Mouse (Mus musculus): ENCODE measurements around the gene Kcnk2. TPM values are rescaled to one million over a fixed set of nuclear protein-coding genes. Genes with fewer than 3 reads are reported as not detected.

Gene Kcnk2
- total RNA-seq, 4 experiments from 2014 or later = 38.1 to 39.9 (median 39.1) TPM

DNA sequence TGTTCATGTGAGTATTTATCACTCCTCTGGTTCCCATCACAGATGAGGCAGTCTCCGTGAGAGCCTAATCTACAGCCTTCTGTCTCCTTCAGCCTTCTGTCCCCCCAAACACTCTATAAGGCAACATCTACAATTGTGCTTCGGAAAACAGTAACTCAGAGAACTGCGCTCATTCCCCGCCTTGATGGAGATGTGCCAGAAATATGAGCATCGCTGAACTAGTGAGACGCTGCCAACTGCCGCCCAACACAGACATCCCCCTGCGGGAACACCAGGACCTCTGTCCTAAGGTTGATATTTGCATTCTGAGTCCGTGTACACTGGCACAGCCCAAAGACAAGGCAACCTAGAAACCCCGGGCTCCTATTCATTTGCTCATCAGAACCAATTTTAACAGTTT lies 183.0 kb downstream of the Kcnk2 start:
- peak in 1 of 2 experiments; percentile 38 for DNase-seq (ENCODE audit: low spot score in 2 of 2)

DNA sequence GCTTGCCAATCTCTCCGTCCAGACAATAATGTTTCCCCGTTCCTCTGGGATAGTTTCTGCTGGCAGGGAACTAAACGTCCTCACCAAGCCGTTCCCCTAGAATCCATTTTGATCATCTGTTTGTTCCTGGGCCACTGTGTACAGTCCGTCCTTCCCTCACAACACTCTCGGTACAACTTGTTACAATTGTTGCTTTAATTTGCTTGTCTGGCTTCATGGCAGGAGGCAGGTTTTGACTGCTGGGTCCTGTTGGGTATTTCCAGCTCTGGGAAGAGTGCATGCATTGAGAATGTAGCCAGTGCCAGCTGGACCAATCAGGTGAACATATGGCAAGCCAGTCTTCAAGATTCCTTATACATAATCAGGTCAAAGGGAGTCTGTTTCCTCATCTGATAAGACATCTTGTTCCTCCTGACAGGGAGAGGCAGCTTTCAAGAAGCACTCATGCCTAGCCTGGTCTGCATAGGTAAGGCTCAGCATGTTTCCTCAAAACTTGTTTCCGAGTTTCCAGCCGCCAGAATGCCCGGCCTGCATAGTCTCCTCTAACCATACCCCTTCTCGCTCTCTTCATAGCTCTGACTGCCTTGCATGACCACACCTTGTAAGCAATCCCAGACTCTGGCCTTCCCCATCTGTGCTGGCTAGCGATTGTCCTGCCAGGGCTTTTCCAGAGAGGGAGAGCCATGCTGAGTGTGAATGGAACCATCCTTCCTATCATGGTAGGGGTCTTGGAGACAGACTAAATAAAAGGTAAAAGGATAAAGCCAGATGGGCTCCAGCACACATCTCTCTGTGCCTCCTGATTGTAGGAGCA lies 184.1 kb downstream of the Kcnk2 start:
- DNase-seq (ENCODE audit: low spot score in 2 of 2) = peak in 1 of 2 experiments; percentile 56

DNA sequence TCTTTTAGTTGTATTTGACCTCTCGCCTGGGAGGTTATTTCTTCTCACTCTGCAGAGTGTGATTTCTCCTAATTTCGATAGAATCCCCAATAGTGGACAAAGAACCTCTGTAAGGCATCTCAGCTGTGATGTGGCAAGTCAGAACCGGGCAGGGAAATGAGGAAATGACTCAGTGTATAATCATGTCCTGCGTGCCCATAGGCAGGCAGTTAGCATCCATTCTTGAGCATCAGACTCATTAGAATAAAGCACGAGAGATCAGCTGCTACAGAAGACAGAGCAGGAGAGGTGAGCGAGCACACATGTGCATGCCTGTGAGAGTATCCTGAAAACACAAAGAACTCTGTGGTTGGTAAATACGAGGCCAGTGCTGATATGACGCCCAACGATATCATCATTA lies 186.9 kb downstream of the Kcnk2 start:
- DNase-seq (ENCODE audit: low spot score in 2 of 2) = no peak

DNA sequence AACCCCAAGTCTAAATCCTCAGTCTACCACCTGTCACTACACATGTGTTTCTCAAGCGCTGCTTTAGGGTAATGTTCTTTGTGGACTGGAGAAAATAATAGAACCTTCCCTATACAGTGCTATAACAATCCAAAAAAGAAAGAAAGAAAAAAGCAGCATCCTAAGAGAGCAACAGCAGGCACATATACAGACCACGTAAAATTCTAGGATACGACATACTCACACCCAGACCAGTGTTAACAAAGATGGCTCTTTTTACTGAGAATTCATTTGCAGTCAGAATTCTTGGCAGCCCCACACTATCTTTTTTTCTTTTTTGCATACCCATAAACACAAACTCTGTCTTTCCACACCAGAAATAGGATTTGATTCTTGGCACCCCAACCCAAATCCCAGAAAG lies 187.6 kb downstream of the Kcnk2 start:
- no peak for DNase-seq (ENCODE audit: low spot score in 2 of 2)

DNA sequence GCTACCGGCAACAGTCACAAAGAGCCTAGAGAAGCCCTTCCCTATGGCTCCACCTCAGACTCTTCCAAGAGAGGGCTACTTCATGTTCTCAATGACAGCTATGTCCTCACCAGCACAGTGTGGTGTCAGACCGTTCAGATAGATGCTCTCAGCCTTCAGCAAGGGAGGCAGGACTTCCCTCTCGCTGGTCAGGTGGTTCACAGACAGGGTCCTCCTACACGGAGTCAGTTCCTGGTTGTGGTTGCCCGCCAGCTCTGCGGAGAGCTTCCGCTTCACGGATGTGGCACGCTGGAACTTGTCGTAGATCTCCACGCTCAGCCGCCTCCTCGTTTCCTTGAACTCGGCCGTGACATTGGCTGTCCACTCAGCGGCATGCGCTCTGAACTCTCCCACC lies 192.4 kb downstream of the Kcnk2 start:
- no peak for DNase-seq (ENCODE audit: low spot score in 2 of 2)

DNA sequence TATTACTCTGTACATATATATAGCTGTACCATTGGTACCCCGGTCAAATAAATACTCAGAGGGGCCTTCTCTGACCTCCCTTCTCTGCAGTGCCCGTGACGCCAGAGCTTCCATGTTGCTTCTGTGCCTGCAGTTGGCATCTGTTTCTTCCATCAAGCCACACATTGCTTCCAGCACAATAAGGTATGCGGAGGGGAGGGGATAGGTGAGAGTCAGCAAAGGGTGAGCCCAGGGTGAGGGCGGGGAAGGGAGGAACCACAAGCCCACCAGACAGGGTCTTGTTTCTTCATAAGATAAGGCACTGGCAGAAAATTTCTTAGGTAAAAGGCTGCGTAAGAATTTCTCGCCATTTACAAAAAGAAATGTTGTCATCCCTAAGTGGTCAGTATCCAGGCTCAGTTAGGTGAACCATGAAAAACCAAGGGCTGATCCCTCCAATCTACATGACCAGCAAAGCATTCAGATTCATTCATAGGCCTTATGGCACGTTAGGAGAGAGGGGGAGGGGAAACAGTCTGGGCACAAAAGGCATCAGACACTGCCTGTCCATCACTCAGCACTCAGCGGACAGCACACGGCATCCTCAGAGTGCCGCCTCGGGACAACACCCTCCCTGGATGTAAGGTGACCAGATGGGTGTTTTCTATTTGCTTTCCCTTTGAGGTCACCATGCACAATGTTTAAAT lies 192.9 kb downstream of the Kcnk2 start:
- DNase-seq (ENCODE audit: low spot score in 2 of 2) = no peak

DNA sequence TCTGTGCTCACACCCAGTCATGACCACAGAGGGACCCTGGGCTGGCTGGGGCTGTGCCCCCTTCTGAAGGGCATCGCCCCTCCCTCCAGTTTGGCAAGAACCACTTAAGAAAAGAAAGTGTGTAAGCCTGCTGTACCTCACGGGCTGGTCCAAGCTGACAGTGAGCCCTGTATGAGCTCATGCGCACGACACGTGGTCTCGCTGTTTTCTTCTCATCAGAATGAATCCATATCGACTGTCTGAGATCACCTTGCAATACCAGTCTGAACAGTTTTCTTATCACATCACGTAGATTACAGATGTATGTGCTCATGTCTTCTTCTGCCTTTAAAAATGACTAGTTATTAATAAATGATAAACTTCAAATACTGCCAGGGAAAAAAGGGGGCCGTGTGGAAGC lies 193.5 kb downstream of the Kcnk2 start:
- DNase-seq (ENCODE audit: low spot score in 2 of 2) = no peak

DNA sequence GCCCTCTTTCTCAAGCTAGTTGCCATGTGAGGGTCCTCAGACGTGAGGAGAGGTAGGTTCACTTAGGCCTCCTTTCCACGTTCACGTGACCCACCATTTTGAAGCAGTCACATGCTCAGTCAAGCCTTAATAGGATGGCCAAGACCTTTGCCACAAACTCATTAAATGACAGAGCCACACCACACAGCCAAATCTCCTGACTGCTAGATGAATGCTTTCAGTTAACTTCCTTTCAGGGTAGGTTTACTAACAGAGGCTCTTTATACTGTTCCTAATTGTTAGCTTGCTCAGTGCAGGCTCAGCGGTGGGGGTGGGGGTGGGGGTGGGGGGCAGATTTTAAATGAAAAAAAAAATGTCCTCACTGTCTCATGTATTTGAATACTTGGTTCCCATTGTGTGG lies 206.3 kb downstream of the Kcnk2 start:
- DNase-seq (ENCODE audit: low spot score in 2 of 2) = no peak

DNA sequence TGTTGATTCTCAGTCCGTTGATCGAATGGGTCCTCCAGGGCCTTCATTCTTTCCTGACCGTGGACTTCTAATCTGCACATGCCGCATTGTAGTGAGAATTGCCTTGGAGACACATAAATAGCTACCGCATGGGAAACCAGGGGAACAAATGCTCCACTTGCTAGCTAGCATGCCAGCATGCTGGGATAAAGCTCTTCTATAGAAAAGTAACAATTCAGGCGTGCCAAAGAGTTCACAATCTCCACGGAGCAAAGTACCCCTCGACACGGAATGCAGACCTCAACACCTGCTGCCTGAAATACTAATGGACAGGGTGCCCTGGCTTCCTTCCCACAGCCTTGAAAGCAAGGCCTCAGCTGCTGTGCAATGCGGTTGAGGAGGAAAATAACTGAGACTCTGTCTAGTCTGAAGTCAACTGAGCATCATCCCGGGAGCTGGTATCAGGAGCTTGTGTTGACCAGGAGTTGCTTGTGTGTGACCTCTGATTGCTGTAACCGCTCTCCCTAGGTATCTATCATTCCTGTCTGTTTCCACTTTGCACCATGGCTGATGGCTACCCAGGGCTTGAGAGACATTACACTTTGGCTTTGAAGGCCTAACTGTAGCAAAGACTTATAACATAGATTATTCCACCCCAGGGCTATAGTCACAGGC lies 214.2 kb downstream of the Kcnk2 start:
- DNase-seq (ENCODE audit: low spot score in 2 of 2) = peak; percentile 62 to 73

DNA sequence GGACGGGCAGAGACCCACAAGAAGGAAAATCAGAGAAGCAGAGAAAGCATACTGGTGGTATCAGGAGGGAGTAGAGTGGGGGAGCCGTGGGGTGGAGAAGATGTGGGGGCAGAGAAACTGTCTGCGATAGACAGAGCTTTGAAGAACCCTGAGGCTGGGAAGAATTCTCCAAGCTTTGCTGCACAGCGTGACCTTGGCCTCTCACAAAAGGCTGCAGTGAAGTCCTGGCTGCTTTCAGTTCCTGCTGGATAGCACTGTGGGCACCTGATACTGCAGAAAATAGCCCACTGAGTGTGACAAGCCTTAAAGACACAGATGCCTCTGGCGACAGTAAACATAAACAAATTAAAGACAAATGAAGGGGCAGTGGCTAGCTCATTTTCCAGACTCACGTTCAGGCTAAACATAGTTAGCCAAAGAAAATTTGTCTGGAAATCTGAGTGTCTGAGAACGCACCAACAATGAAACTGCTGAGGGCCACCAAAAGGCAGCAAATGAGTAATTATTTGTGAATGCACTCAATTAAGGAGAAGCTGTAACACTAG lies 216.8 kb downstream of the Kcnk2 start:
- no peak for DNase-seq (ENCODE audit: low spot score in 2 of 2)

DNA sequence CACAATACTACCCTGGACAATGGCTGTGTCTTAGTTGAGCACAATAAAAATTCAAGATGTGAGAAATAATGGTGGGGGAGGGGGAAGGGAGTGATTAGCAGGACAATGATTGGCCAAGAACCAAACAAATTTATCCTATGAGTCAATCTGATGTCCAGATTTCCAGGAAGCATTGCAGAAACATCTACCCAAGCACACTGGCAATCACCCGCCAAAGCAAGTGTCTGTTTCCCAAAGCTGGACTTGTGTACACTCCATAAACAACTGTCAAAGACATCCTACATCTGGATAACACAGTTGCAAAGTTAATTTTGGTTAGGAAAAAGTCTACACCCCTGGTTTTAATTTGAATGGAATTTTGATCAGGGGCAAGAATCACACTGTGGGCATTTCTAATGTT lies 224.3 kb downstream of the Kcnk2 start:
- DNase-seq (ENCODE audit: low spot score in 2 of 2) = no peak

DNA sequence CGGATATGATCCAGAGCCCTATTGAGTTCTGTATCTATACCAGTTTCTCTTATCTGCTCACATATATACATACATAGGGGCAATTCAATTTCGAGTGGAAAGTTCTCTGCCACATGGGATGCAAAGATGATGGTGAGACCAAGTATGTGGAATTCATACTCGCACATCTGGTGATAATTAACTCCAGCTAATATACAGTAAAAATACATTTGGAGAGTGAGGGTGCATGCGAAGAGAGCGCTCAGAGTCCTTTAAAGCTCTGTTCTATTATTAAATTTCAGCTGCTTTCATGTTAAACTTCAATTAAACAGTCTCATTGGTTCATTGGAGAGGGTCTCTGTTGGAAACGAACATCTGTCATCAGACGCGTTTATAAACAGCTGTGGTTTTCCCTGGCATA lies 228.6 kb downstream of the Kcnk2 start:
- no peak for DNase-seq (ENCODE audit: low spot score in 2 of 2)

DNA sequence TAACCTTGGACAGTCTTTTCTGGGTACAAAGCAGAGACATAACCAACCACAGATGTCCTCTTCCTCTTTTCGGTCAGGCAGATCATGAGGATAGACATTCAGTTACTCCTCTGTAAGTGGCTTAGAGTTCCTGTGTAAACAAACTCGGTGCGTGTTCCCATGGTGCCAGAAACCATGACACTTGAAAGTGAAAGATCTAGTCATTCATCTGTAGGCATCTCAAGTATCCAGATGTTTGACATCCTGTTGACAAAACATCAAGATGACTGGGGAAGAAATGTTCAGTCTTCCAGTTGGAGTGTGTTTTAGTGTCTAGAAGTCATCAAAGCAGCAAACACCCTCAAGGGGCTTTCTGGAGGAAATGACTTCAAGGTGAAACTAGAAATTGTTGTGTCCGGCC lies 230.9 kb downstream of the Kcnk2 start:
- no peak for DNase-seq (ENCODE audit: low spot score in 2 of 2)

DNA sequence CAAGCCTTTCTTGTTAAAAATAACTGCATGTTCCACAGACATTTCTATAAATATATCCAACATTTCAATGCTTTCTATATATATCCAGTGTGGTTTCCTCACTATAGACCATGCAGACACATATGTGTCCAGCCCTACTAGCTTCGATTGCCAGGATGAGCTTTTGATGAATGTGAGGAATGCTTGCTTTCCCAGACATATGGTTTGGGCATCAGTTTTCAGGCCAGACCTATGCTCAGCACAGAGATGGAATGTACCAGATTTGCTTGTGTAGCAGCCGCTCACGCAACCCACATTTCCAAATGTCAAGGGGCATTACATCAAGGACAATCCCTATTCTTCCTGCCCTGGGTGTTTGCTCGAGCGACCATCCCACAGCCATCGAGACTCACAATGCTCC lies 236.3 kb downstream of the Kcnk2 start:
- DNase-seq (ENCODE audit: low spot score in 2 of 2) = no peak

DNA sequence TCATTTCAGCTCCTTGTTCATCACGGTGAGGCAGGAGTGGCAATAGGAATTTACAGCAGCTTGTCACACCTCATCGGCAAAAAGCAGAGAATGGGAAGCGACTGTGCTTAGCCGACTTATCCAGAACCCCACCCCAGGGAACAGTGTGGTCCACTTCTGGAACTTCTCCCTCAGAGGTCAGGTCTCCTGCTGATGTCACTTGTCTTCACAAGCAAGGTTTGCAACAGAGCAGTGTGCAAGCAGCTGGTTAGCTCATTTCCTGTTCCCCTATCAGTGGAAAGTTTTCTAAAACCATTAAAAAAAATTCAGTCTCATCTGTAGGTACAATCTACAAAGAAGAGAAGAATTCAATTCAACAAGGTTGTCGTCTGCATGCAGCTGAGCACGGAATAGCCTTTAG lies 236.9 kb downstream of the Kcnk2 start:
- no peak for DNase-seq (ENCODE audit: low spot score in 2 of 2)

DNA sequence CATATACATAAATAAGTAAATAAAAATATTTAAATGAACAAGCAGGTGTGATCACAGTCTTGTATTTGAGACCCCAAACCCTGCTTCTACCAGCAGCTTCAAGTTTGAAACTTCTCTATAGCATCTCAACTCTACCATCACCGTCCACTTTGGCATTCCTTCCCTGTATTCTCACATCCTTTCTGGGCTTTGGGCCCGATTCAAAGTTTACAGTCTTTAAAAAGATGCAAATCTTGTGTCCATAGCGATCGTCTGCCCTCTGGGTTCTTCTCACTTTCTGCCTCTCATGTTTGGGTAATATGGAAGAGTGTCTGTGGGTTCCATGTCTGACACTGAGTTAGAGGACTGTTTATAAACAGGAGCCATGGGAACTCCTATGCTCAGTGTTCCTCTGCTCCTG lies 237.4 kb downstream of the Kcnk2 start:
- no peak for DNase-seq (ENCODE audit: low spot score in 2 of 2)

DNA sequence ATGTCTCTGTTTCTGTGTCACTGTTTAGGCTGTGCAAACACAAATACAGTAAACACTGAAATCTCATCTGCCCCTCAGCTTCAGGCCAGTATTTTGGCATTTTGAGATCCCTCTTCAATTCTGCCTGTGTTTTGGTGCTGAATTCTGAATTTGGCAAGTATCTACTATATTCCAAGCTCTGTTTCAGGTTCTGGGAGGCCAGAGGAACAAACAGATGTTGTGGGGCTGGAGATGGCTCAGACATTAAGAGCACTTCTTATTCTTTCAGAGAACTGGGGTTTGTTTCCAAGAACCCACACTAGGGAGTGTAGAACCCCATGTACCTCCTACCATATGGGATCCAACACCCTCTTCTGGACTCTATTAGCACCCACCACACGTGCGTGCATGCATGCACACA lies 237.8 kb downstream of the Kcnk2 start:
- no peak for DNase-seq (ENCODE audit: low spot score in 2 of 2)

Small RNA genes lying within 50 kb of the gene (microRNA-seq; reads per million reads assigned to microRNA genes)
- gene Gm24092 = 0 reads per million in 2 experiments

All from layer of hippocampus, adult 8-10 months (tissue).